Mouse (Mus musculus): ENCODE results near the gene Pex10.
A peak's percentile ranks its signal among the peaks of the same experiment; 100 is the strongest.

Pex10 gene

GRCm38 (mm10) chr4:155066834-155067522, at the start of gene Pex10:
Pex10 (plus strand) TSS chr4:155067016.
- peak; percentile 98 for DNase-seq (ENCODE audit: low read depth, low spot score)

- DNase-seq (ENCODE audit: low read depth, low spot score) = no peak
Measured at GRCm38 (mm10) chr4:155017253-155017878, 49.5 kb upstream of the Pex10 start.

DNA sequence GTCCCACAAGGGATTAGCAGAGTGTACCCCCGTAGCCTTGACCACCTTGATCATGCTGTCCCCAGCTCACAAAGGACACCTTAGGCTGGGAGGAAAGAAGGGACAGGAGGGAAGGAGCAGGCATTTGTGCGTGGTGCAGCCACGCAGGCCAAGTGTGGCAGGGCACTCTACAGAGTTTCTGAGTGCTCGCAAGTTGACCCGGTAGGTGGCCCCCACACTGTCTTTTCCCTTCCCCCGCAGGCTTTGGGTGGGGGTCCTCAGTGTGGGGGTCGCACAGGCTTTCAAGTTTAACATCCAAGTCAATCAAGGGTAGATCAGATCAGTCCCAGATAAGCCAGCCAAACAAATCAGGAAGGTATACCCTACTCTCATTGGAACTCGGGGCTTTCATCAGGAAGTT, 48.8 kb upstream of the Pex10 start:
- DNase-seq (ENCODE audit: low read depth, low spot score) = no peak

GRCm38 (mm10) chr4:155018601-155019335, 48.0 kb upstream of the Pex10 start:
- peak; percentile 80 for DNase-seq (ENCODE audit: low read depth, low spot score)

DNA sequence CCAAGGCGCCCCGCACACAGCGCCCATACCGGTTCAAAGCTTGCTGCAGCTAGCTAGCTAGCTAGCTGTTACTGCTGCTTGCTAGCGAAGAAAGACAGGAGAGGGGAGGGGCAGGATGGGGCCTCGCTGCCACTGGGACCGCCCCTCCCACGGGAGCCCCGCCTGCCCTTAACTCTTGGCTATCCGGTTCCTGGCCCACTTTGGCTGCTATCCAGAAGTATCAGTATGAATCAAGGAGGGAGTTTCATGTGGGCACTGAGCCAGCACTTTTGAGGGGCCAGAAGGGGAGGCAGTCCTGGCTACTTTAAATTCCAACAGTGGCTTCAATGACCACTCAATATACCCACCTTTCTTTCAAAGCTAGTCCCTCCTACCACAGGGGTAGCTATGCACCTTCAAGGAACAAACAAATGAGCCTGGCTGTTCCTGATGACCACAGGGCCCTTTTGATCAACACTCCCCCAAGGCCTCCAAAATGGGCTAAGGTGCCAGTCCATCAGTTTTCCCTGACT, 47.4 kb upstream of the Pex10 start:
- peak; percentile 55 for DNase-seq (ENCODE audit: low read depth, low spot score)

DNA sequence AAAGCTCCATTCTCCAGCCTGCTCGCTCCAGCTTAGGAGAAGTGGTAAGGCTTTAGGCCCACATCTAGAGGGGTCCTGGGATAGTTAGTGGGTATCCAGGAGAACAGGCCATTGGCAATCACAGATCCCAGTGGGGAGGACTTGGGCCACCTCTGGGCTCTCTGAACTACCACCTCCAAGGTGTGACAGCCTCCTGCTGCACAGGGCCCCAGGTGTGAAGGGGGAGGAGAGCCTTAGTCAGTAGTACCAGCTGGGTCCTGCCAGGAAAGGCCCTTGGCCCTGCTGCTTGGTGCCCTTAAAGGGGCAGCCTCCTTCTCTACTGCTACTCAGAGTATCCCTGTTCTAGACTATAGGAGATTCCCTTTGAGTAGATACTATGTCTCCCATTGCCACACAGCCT, 46.7 kb upstream of the Pex10 start:
- no peak for DNase-seq (ENCODE audit: low read depth, low spot score)

GRCm38 (mm10) chr4:155020813-155021212, 46.0 kb upstream of the Pex10 start:
- no peak for DNase-seq (ENCODE audit: low read depth, low spot score)

DNA sequence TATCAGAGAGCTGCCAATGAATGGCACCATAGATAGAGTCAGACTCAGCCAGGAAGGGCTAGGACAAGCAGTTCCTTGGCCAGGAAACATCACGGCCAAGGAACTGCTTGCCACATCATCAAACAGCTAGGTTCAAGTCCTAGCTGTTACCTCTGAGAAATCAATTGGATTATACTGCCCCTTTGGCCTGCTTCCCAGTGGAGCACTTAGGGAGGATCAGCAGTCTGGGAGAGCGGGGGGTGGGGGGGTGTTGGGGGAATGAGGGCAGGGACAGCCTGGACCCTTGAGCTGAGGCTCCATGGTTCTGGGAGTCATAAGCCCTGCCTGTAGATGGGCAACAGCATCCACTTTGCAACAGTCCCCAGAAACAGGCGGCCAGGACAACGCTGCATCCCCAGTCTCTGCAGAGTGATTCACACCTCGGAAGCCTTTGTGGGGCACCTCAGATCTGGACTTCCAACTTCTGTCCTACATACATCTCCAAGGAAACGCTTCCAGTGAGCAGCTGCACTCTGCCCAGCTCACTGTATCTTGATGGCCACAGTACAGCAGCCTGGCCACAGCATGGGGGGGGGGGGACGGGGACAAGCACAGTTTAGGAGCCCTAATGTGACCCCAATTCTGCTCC, 44.5 kb upstream of the Pex10 start:
- no peak for DNase-seq (ENCODE audit: low read depth, low spot score)

- no peak for DNase-seq (ENCODE audit: low read depth, low spot score)
Measured at GRCm38 (mm10) chr4:155024170-155025010, 42.4 kb upstream of the Pex10 start.

DNA sequence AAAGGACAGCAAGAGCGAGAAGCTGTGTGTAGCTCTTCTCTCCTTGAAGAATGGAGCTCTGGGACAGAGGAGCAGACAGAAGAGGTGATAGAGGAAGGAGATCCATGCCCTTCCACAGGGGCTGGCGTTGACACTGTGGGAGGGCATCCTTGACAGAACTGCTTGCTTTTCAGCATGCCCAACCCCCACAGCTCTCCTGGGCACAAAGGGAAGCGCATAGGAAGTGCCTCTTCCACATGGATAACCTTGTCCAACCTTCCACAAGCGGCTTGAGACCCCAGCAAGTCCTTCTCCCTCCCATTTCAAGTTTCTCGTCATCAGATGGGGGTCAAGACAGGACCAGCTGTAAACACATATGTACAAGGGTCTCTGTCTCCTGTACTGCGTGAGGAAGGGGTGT, 33.7 kb upstream of the Pex10 start:
- DNase-seq (ENCODE audit: low read depth, low spot score) = no peak

DNA sequence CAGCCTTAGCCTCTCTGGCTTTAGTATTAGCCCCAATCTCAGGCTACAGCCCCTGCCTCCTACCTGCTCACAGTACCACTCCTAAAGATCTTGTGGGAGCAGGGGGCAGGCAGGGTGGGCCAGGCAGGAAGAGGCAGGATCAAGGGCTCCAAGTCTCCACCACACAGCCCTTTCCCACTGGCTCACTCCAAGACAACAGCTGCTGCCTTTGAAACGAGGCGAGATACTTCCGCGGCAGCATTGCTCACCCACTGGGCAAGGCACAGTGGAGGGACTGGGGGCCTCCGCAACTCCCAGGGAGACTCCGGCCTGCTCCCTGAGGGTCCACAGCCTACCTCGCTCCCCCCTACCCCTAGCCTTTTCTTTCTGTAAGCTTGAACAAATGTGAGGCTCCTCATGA, 32.6 kb upstream of the Pex10 start:
- DNase-seq (ENCODE audit: low read depth, low spot score) = no peak

GRCm38 (mm10) chr4:155034787-155035186, 32.0 kb upstream of the Pex10 start:
- DNase-seq (ENCODE audit: low read depth, low spot score) = no peak

DNA sequence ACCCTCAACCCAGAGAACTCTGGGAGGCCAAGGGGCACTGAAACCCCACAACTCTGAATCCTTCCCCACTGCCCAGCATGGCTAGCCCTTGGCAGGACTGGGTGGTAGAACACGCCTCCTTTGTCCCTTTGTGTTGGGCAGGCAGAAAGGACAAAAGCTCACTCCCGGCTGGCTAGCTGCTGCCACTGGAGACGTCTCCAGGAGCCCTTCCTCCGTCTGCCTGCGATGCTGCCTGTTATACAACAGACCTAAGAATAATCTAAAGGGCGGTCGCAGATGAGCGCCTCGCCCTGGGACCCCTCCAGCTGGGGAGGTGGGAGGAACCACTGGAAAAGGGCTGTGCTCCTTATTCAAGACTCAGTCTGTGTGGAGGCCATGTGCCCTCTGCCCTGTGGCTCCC, 26.6 kb upstream of the Pex10 start:
- no peak for DNase-seq (ENCODE audit: low read depth, low spot score)

DNA sequence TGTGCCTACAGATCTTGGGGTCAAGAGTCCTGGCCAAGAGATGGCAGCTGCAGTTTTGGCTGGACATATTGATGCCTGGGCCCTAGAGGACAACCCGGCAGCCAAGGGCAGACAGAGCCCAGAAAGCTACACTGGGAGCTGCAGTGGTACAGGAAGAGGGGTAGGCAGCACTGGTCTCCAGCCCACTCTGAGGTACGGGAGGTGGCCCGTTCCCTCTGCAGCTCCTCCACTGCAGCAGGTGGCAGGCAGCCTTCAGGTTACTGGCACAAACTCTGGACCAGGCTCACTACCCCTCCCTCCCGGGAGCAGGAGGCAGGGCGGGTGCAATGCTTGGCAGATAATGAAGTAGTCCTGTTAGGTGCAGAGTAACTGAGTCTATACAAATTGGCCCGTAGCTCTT, 26.1 kb upstream of the Pex10 start:
- DNase-seq (ENCODE audit: low read depth, low spot score) = no peak

DNA sequence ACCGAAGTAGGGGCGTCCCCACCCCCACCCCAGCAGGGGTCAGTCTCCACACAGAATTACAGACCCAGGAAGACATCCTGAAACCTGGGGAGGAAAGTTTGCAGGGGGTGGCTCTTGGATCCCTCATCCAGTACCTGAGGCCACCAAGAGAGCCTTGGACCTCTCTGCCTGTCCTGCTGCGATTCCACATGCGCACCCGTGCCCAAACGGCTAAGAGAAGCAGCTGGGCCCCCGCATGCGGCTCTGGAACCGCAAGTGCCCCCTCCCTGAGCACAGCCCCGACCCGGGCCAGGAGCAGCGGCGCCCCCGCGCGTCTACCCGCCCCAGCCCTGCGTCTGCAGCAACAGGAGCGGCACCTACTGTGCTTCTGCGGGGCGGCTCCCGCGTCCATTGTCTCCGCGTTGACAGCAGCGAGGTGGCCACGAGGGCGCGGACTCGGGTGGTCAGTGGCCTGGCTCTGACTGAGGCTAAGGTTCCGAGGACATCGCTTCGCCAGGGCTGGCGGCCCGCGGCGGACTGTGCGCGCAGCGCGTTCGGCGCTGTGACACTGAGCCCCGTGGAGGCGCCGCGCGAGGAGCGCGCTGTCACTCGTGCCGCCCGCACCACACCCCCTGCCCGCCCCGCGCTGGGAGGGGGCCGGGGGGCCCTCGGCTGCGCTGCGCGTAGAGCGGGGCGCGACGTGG, 24.1 kb upstream of the Pex10 start:
- DNase-seq (ENCODE audit: low read depth, low spot score) = no peak

GRCm38 (mm10) chr4:155043289-155043625, 23.6 kb upstream of the Pex10 start:
- DNase-seq (ENCODE audit: low read depth, low spot score) = no peak

- DNase-seq (ENCODE audit: low read depth, low spot score) = no peak
Measured at GRCm38 (mm10) chr4:155046636-155047035, 20.2 kb upstream of the Pex10 start.

GRCm38 (mm10) chr4:155050116-155050515, 16.7 kb upstream of the Pex10 start:
- DNase-seq (ENCODE audit: low read depth, low spot score) = no peak

DNA sequence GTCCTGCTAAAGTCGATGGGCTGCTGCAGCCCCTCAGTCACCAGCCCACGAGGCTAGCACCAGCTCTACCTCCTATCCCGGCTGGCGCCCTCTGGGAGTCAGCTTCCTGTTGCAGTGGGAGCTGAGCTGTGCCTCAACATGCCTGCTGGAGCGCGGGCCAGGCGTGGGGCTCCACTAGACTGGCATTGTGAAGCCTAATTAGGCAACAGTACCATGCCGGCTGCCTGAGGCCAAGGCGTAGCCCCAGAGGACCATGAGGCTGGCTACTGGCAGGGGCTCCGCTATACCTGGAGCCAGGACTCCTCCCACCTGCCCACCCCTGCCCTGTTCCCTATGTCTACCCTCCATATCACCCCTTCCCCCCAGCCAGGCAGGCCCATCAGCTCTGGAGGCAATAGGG, 10.1 kb upstream of the Pex10 start, which contains the start of gene Plch2:
Plch2 (minus strand) TSS at position 61 of the 400 bp plus-strand sequence.
- DNase-seq (ENCODE audit: low read depth, low spot score) = no peak

- DNase-seq (ENCODE audit: low read depth, low spot score) = no peak
Measured at GRCm38 (mm10) chr4:155058325-155058724, 8.5 kb upstream of the Pex10 start.

- DNase-seq (ENCODE audit: low read depth, low spot score) = no peak
Measured at GRCm38 (mm10) chr4:155063895-155064294, 2.9 kb upstream of the Pex10 start.
